Mouse (Mus musculus) MEL (cell line): ENCODE data around the gene Zfp646. TPM values are rescaled to one million over a fixed set of nuclear protein-coding genes. Genes with fewer than 3 reads are reported as not detected.

Experiments used
- DNase-seq: peaks from one replicate; pipeline ENCODE4 v3.0.0; 2011; ENCODE audit warnings: low read depth, low spot score
- H3K27ac ChIP-seq: 2 replicates; pipeline ENCODE4 v1.5.1; 2012; ENCODE audit warnings: low read depth, mild to moderate bottlenecking, control low read depth, low read length, moderate library complexity; ENCODE audit not compliant: control insufficient read depth
- H3K27me3 ChIP-seq, 2 experiments: fragments of 150-350 bp in 1 of 2; sonication (generic) in 1 of 2; 2 replicates each; pipeline ENCODE4 v1.6.1; 2012; ENCODE audit warnings: low read length in 2 of 2, mild to moderate bottlenecking in 2 of 2, improper control_type of control experiment in 1 of 2, moderate library complexity in 1 of 2; ENCODE audit not compliant: insufficient read depth in 2 of 2, control insufficient read depth in 1 of 2
- H3K36me3 ChIP-seq, 2 experiments: 2 replicates each; pipeline ENCODE4 v1.6.1; 2012 to 2014; ENCODE audit warnings: low read length in 2 of 2, improper control_type of control experiment in 1 of 2, inconsistent platforms in 1 of 2, mild to moderate bottlenecking in 1 of 2; ENCODE audit not compliant: insufficient read depth in 2 of 2, control insufficient read depth in 1 of 2
- H3K4me1 ChIP-seq, 2 experiments: fragments of 150-350 bp in 1 of 2; sonication (generic) in 1 of 2; 2 replicates each; pipeline ENCODE4 v1.6.1; 2012; ENCODE audit warnings: low read length in 2 of 2, improper control_type of control experiment in 1 of 2, mild to moderate bottlenecking in 1 of 2; ENCODE audit not compliant: insufficient read depth in 2 of 2, control insufficient read depth in 1 of 2
- H3K4me3 ChIP-seq, 2 experiments: fragments of 150-350 bp in 1 of 2; sonication (generic) in 1 of 2; 2 replicates each; pipeline ENCODE4 v1.5.1; 2012; ENCODE audit warnings: low read depth in 2 of 2, low read length in 2 of 2, mild to moderate bottlenecking in 2 of 2, moderate library complexity in 2 of 2, control low read depth in 1 of 2, improper control_type of control experiment in 1 of 2; ENCODE audit not compliant: control insufficient read depth in 1 of 2, insufficient read depth in 1 of 2
- H3K79me2 ChIP-seq: 2 replicates; pipeline ENCODE4 v1.6.1; 2012; ENCODE audit warnings: mild to moderate bottlenecking, low read length, moderate library complexity; ENCODE audit not compliant: control insufficient read depth, poor library complexity, insufficient read depth
- H3K9ac ChIP-seq: 2 replicates; pipeline ENCODE4 v1.6.1; 2012; ENCODE audit warnings: low read depth, mild to moderate bottlenecking, control low read depth, low read length, moderate library complexity; ENCODE audit not compliant: control insufficient read depth, poor library complexity, severe bottlenecking
- H3K9me3 ChIP-seq: fragments of 150-350 bp; sonication (generic); replicated peaks from 2 replicates; pipeline ENCODE4 v1.6.1; 2012; ENCODE audit warnings: mild to moderate bottlenecking, low read length, improper control_type of control experiment, moderate library complexity; ENCODE audit not compliant: insufficient read depth
- CHD1 ChIP-seq: IDR thresholded peaks from 2 replicates; pipeline ENCODE4 v1.6.1; 2012; ENCODE audit warnings: low read depth, mild to moderate bottlenecking, inconsistent platforms, low read length, improper control_type of control experiment
- CHD2 ChIP-seq: IDR thresholded peaks from 2 replicates; pipeline ENCODE4 v1.6.1; 2011; ENCODE audit warnings: low read length, improper control_type of control experiment
- ELF1 ChIP-seq: IDR thresholded peaks from 2 replicates; pipeline ENCODE4 v1.6.1; 2014; ENCODE audit warnings: low read depth, mild to moderate bottlenecking, inconsistent platforms, low read length, improper control_type of control experiment, moderate library complexity
- EP300 ChIP-seq, 2 experiments: IDR thresholded peaks; 2 replicates each; pipeline ENCODE4 v1.6.1; 2011; ENCODE audit warnings: improper control_type of control experiment in 2 of 2, low read length in 2 of 2, low read depth in 1 of 2, mild to moderate bottlenecking in 1 of 2
- ETS1 ChIP-seq: IDR thresholded peaks from 2 replicates; pipeline ENCODE4 v1.6.1; 2012; ENCODE audit warnings: low read depth, mild to moderate bottlenecking, inconsistent platforms, low read length, improper control_type of control experiment, moderate library complexity
- GABPA ChIP-seq: IDR thresholded peaks from 2 replicates; pipeline ENCODE4 v1.6.1; 2012; ENCODE audit warnings: low read depth, mild to moderate bottlenecking, inconsistent platforms, low read length, improper control_type of control experiment, moderate library complexity
- HCFC1 ChIP-seq: IDR thresholded peaks from 2 replicates; pipeline ENCODE4 v1.6.1; 2012; ENCODE audit warnings: low read depth, mild to moderate bottlenecking, inconsistent platforms, low read length, improper control_type of control experiment, moderate library complexity
- JUND ChIP-seq: IDR thresholded peaks from 2 replicates; pipeline ENCODE4 v1.6.1; 2011; ENCODE audit warnings: low read depth, mild to moderate bottlenecking, improper control_type of control experiment, low read length
- MAFK ChIP-seq: IDR thresholded peaks from 2 replicates; pipeline ENCODE4 v1.6.1; 2011; ENCODE audit warnings: low read depth, mild to moderate bottlenecking, low read length, improper control_type of control experiment, borderline replicate concordance
- MAX ChIP-seq: IDR thresholded peaks from 2 replicates; pipeline ENCODE4 v1.6.1; 2011; ENCODE audit warnings: low read length, improper control_type of control experiment
- MAZ ChIP-seq: IDR thresholded peaks from 2 replicates; pipeline ENCODE4 v1.6.1; 2012; ENCODE audit warnings: low read depth, mild to moderate bottlenecking, inconsistent platforms, low read length, improper control_type of control experiment
- MEF2A ChIP-seq: IDR thresholded peaks from 2 replicates; pipeline ENCODE4 v1.6.1; 2014; ENCODE audit warnings: low read depth, mild to moderate bottlenecking, inconsistent platforms, low read length, improper control_type of control experiment; ENCODE audit not compliant: poor library complexity, insufficient replicate concordance, severe bottlenecking; ENCODE audit errors: extremely low read depth
- MXI1 ChIP-seq: IDR thresholded peaks from 2 replicates; pipeline ENCODE4 v1.6.1; 2011; ENCODE audit warnings: mild to moderate bottlenecking, low read depth, low read length, improper control_type of control experiment
- MYB ChIP-seq: IDR thresholded peaks from 2 replicates; pipeline ENCODE4 v1.6.1; 2011; ENCODE audit warnings: mild to moderate bottlenecking, low read depth, low read length, improper control_type of control experiment
- MYC ChIP-seq: IDR thresholded peaks from 2 replicates; pipeline ENCODE4 v1.6.1; 2011; ENCODE audit warnings: low read depth, mild to moderate bottlenecking, low read length, improper control_type of control experiment, moderate library complexity
- NRF1 ChIP-seq: IDR thresholded peaks from 2 replicates; pipeline ENCODE4 v1.6.1; 2014; ENCODE audit warnings: low read depth, mild to moderate bottlenecking, inconsistent platforms, low read length, improper control_type of control experiment, moderate library complexity; ENCODE audit not compliant: poor library complexity, insufficient read depth, severe bottlenecking
- POLR2A ChIP-seq, 2 experiments: IDR thresholded peaks; 2 replicates each; pipeline ENCODE4 v1.6.1; 2011 to 2012; ENCODE audit warnings: low read length in 2 of 2, mild to moderate bottlenecking in 2 of 2, control low read depth in 1 of 2, improper control_type of control experiment in 1 of 2, low read depth in 1 of 2, moderate library complexity in 1 of 2; ENCODE audit not compliant: control insufficient read depth in 1 of 2, insufficient read depth in 1 of 2, poor library complexity in 1 of 2
- POLR2AphosphoS2 ChIP-seq: IDR thresholded peaks from 2 replicates; pipeline ENCODE4 v1.6.1; 2011; ENCODE audit warnings: low read length, improper control_type of control experiment
- POLR2AphosphoS5 ChIP-seq: IDR thresholded peaks from 2 replicates; pipeline ENCODE4 v1.6.1; 2012; ENCODE audit warnings: low read depth, borderline replicate concordance, mild to moderate bottlenecking, inconsistent platforms, low read length, moderate library complexity, mixed read lengths
- RCOR1 ChIP-seq: IDR thresholded peaks from 2 replicates; pipeline ENCODE4 v1.6.1; 2012; ENCODE audit warnings: low read depth, mild to moderate bottlenecking, inconsistent platforms, low read length, improper control_type of control experiment
- SIN3A ChIP-seq: IDR thresholded peaks from 2 replicates; pipeline ENCODE4 v1.6.1; 2012; ENCODE audit warnings: low read length, improper control_type of control experiment, inconsistent platforms
- SMC3 ChIP-seq: IDR thresholded peaks from 2 replicates; pipeline ENCODE4 v1.6.1; 2011; ENCODE audit warnings: low read depth, low read length, improper control_type of control experiment
- TAL1 ChIP-seq: IDR thresholded peaks from 2 replicates; pipeline ENCODE4 v1.6.1; 2012; ENCODE audit warnings: mild to moderate bottlenecking, inconsistent platforms, low read length, moderate library complexity, mixed read lengths
- TBP ChIP-seq: IDR thresholded peaks from 2 replicates; pipeline ENCODE4 v1.8.0; 2011; ENCODE audit warnings: low read depth, low read length, improper control_type of control experiment
- TCF12 ChIP-seq: IDR thresholded peaks from 2 replicates; pipeline ENCODE4 v1.6.1; 2014; ENCODE audit warnings: low read depth, mild to moderate bottlenecking, inconsistent platforms, low read length, improper control_type of control experiment, moderate library complexity
- UBTF ChIP-seq: IDR thresholded peaks from 2 replicates; pipeline ENCODE4 v1.6.1; 2012; ENCODE audit warnings: low read depth, mild to moderate bottlenecking, inconsistent platforms, low read length, improper control_type of control experiment, moderate library complexity, borderline replicate concordance; ENCODE audit not compliant: insufficient read depth
- USF1 ChIP-seq: IDR thresholded peaks from 2 replicates; pipeline ENCODE4 v1.6.1; 2014; ENCODE audit warnings: low read depth, mild to moderate bottlenecking, inconsistent platforms, low read length, improper control_type of control experiment, moderate library complexity
- USF2 ChIP-seq, 2 experiments: IDR thresholded peaks; 2 replicates each; pipeline ENCODE4 v1.6.1; 2011 to 2012; ENCODE audit warnings: improper control_type of control experiment in 2 of 2, low read length in 2 of 2, borderline replicate concordance in 1 of 2, inconsistent platforms in 1 of 2, low read depth in 1 of 2, mild to moderate bottlenecking in 1 of 2; ENCODE audit not compliant: insufficient read depth in 1 of 2
- ZC3H11A ChIP-seq: IDR thresholded peaks from 2 replicates; pipeline ENCODE4 v1.6.1; 2012; ENCODE audit warnings: low read depth, mild to moderate bottlenecking, inconsistent platforms, low read length, improper control_type of control experiment
- ZKSCAN1 ChIP-seq: IDR thresholded peaks from 2 replicates; pipeline ENCODE4 v1.6.1; 2012; ENCODE audit warnings: low read depth, mild to moderate bottlenecking, inconsistent platforms, low read length, improper control_type of control experiment, moderate library complexity
- ZMIZ1 ChIP-seq: IDR thresholded peaks from 2 replicates; pipeline ENCODE4 v1.6.1; 2012; ENCODE audit warnings: low read depth, mild to moderate bottlenecking, inconsistent platforms, low read length, improper control_type of control experiment, moderate library complexity
- ZNF384 ChIP-seq: IDR thresholded peaks from 2 replicates; pipeline ENCODE4 v1.6.1; 2012; ENCODE audit warnings: low read depth, mild to moderate bottlenecking, inconsistent platforms, low read length, improper control_type of control experiment
- polyA plus RNA-seq, 2 experiments: library from polyadenylated mRNA; stranded (reverse) in 1 of 2; unstranded in 1 of 2; fragments of >175 nt in 1 of 2; fragments of >200 nt in 1 of 2; gene quantifications; 2 replicates each; pipeline versions ENCODE4 v1.2.1 to v1.2.4; 2012; ENCODE audit warnings: low replicate concordance in 2 of 2, low read depth in 1 of 2; ENCODE audit not compliant: insufficient read length in 2 of 2, insufficient read depth in 1 of 2, missing spikeins in 1 of 2
- total RNA-seq: library from RNA; depleted of rRNA; stranded (reverse); fragments of 300-350 nt; gene quantifications from 2 replicates; pipeline ENCODE4 v1.2.3, GENCODE M21; 2012

The Zfp646 gene
- total and polyA plus RNA-seq, 3 experiments = 35.8 to 38.2 TPM; not detected in 1

- TF ChIP-seq CHD2 = no peak
- TF ChIP-seq EP300 (IDR thresholded peaks at IDR 0.05; ENCODE audit: low read depth in 1 of 2, low read length in 2 of 2) = peak in 1 of 2 experiments; percentile 31; a peak in 2 of 4 replicates
Observed at GRCm38 (mm10) chr7:127875627-127876001, 407 bp upstream of the Zfp646 start (continued).

DNA sequence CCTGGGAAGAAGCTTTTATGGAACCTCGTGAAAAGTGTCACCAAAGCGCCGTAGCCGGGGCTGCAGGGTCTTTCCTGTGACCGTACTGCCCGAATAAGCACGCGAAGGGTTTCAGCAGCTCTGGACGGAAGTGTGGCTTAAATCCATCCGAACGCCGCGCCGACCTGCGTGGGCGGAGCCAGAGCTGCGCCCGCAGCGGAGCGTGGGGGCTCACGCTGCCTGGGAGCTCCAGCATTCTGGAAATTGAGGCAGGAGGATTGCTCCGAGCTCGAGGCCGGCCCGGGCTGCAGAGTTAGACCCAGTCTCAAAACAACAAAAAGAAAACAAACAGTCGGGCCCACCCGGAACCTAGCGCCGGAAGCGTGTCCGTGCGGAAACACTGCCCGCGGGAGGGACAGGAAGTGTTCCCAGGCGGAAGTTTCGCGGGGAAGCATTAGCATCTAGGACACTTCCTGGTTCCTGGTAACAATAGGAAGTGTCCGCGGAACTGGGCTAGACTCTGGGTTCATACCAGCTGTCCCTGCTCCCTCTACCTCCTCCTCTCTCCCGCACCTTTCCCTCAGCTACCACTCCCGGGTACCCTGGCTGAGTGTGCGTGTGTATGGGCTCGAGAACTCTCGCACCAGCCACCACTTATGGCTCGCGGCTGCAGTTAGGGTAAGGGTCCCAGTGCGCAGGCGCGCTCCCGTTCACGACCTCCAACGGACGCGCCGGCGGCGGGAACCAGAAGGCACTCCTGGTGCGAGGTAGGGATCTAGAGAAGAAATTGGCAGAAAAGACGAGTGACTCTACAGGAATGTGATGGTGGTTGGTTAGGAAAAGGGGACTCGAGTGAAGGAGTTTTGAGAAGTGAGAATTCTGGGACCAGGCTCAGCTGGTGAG, 687 bp downstream of the Zfp646 start, which contains the start of gene Zfp668:
Gene Zfp668 (minus strand): TSS at position 362 of the 882 bp plus-strand sequence.
- Histone ChIP-seq H3K79me2 (peaks cover 66% of the 10 kb centered on the region), H3K27me3 (no peaks in the 10 kb centered on the region), H3K27ac (peak within 1 kb of the TSS; percentile 85), H3K36me3 (peaks cover 0 to 18% of the 10 kb centered on the region in 2 experiments), H3K4me1 (peaks cover 0 to 16% of the 10 kb centered on the region in 2 experiments; a peak in 3 of 4 replicates), H3K9ac (peak within 1 kb of the TSS; percentile 90), H3K9me3 (no peaks in the 10 kb centered on the region), H3K4me3 (peak within 1 kb of the TSS; percentile 81 to 86)
- peak; percentile 98 for DNase-seq
- TF ChIP-seq POLR2AphosphoS5 = no peak
- TF ChIP-seq UBTF = no peak
- TF ChIP-seq HCFC1 = peak; percentile 97
- TF ChIP-seq MAZ = peak; percentile 94
- no peak; the same call in 1 of the 2 replicates for TF ChIP-seq MYC
- TF ChIP-seq TBP = peak; percentile 75
- peak; percentile 68 for TF ChIP-seq TCF12
- no peak for TF ChIP-seq EP300 (IDR thresholded peaks at IDR 0.05; ENCODE audit: low read depth in 1 of 2, low read length in 2 of 2)
- peak; percentile 78 for TF ChIP-seq MXI1
- no peak for TF ChIP-seq USF1
- peak; percentile 71; the same call in 1 of the 2 replicates for TF ChIP-seq POLR2AphosphoS2
- TF ChIP-seq JUND = no peak
- TF ChIP-seq MEF2A = no peak
- peak; percentile 61; the same call in 1 of the 2 replicates for TF ChIP-seq ETS1
- TF ChIP-seq SIN3A = peak; percentile 93
- no peak for TF ChIP-seq MAFK
- peak; percentile 44; the same call in 1 of the 2 replicates for TF ChIP-seq CHD1
- peak; percentile 62 for TF ChIP-seq MAX
- no peak; the same call in 1 of the 2 replicates for TF ChIP-seq GABPA
- TF ChIP-seq SMC3 = no peak
- TF ChIP-seq POLR2A (IDR thresholded peaks at IDR 0.05; ENCODE audit: control insufficient read depth in 1 of 2, insufficient read depth in 1 of 2, low read depth in 1 of 2, low read length in 2 of 2, poor library complexity in 1 of 2) = peak; percentile 27 to 83
- no peak for TF ChIP-seq ZKSCAN1
- no peak; the same call in none of the 2 replicates for TF ChIP-seq MYB
- TF ChIP-seq ZC3H11A = no peak
- no peak for TF ChIP-seq ZNF384
- peak; percentile 68 for TF ChIP-seq RCOR1
- peak; percentile 100 for TF ChIP-seq ELF1
- no peak for TF ChIP-seq TAL1
- no peak for TF ChIP-seq USF2 (IDR thresholded peaks at IDR 0.05; ENCODE audit: borderline replicate concordance in 1 of 2, insufficient read depth in 1 of 2, low read depth in 1 of 2, low read length in 2 of 2)
- TF ChIP-seq ZMIZ1 = peak; percentile 54; the same call in 1 of the 2 replicates
- peak; percentile 76 for TF ChIP-seq NRF1
